Mouse (Mus musculus) heart, embryonic 14.5 days (tissue): ENCODE results near the gene Olfr1378. TPM values are rescaled to one million over a fixed set of nuclear protein-coding genes. Genes with fewer than 3 reads are reported as not detected.

Experiments
- ATAC-seq: fragments of 200-750 bp; cut with Nextera tagmentation; 2 replicates; pipeline ENCODE4 v1.8.0; 2017; ENCODE audit warnings: low read depth, moderate TSS enrichment; ENCODE audit not compliant: insufficient number of reproducible peaks, insufficient read depth, low FRiP score
- H3K27ac ChIP-seq, 2 experiments: fragments of 200-500 bp in 1 of 2; fragments of 300-500 bp in 1 of 2; sonication (generic) in 1 of 2; replicated peaks in 1 of 2; 2 replicates each; pipeline ENCODE4 v1.5.1; 2012 to 2014; ENCODE audit warnings: low read depth in 2 of 2, low read length in 2 of 2, control low read depth in 1 of 2, mild to moderate bottlenecking in 1 of 2, mixed read lengths in 1 of 2; ENCODE audit not compliant: control insufficient read depth in 1 of 2, insufficient read depth in 1 of 2
- H3K27me3 ChIP-seq: fragments of 300-500 bp; sonication (generic); 2 replicates; pipeline ENCODE4 v1.6.1; 2014; ENCODE audit warnings: mild to moderate bottlenecking, low read length, control low read depth; ENCODE audit not compliant: control insufficient read depth, insufficient read depth
- H3K36me3 ChIP-seq: fragments of 300-500 bp; sonication (generic); 2 replicates; pipeline ENCODE4 v1.6.1; 2014; ENCODE audit warnings: mild to moderate bottlenecking, control low read depth, low read length, mixed read lengths; ENCODE audit not compliant: control insufficient read depth, insufficient read depth
- H3K4me1 ChIP-seq, 2 experiments: fragments of 200-500 bp in 1 of 2; fragments of 300-500 bp in 1 of 2; sonication (generic) in 1 of 2; 2 replicates each; pipeline ENCODE4 v1.6.1; 2012 to 2014; ENCODE audit warnings: low read length in 2 of 2, control low read depth in 1 of 2, mixed read lengths in 1 of 2; ENCODE audit not compliant: control insufficient read depth in 2 of 2, insufficient read depth in 2 of 2
- H3K4me2 ChIP-seq: fragments of 300-500 bp; sonication (generic); 2 replicates; pipeline ENCODE4 v1.6.1; 2014; ENCODE audit warnings: mild to moderate bottlenecking, low read length
- H3K4me3 ChIP-seq, 2 experiments: fragments of 200-500 bp in 1 of 2; fragments of 300-500 bp in 1 of 2; sonication (generic) in 1 of 2; 2 replicates each; pipeline ENCODE4 v1.5.1; 2012 to 2014; ENCODE audit warnings: low read length in 2 of 2, mild to moderate bottlenecking in 2 of 2, control low read depth in 1 of 2, low read depth in 1 of 2, moderate library complexity in 1 of 2; ENCODE audit not compliant: control insufficient read depth in 1 of 2, insufficient read depth in 1 of 2
- H3K9ac ChIP-seq: fragments of 300-500 bp; sonication (generic); 2 replicates; pipeline ENCODE4 v1.6.1; 2014; ENCODE audit warnings: mild to moderate bottlenecking, low read length
- H3K9me3 ChIP-seq: fragments of 300-500 bp; sonication (generic); 2 replicates; pipeline ENCODE4 v1.6.1; 2016; ENCODE audit warnings: low read length, control low read depth; ENCODE audit not compliant: control insufficient read depth
- WGBS: fragments of 180-500 bp; shearing (Covaris S2); extraction: QIAGEN DNeasy Blood & Tissue Kit; methylation state at CpG from one replicate; pipeline ENCODE4 v1.1.7; 2014; 5-methylcytosine and 5-hydroxymethylcytosine counted together
- polyA plus RNA-seq: library from polyadenylated mRNA; unstranded; fragments of >200 nt; fragmentation: Nextera tagmentation; extraction: Ambion mirVana; gene quantifications from 2 replicates; pipeline ENCODE4 v1.2.1, GENCODE M21; 2014

Gene Olfr1378
- polyA plus RNA-seq, 1 experiment from 2014 or later, result not detected

DNA sequence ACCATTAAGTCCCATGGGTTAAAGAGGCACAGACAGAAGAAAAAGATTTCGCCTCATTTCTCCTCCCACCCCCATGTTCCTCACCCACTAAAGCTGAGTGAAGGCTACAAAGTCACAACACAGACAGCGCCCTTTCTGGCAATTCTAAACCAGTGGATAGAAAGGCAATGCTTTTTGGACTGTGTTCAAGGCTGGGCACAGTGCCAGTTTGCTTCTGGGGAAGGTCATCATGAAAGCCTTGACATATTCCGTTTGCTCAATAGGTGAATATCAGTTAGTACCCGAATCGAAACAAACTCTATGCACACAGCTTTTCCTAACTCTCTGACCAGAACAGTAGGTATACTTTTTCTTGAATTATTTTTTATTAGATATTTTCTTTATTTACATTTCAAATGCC lies 45.5 kb downstream of the Olfr1378 start:
- Histone ChIP-seq H3K4me2 (no peak overlapping the region), H3K36me3 (no peaks in the 10 kb centered on the region), H3K9ac (no peak overlapping the region), H3K4me3 (no peak overlapping the region), H3K9me3 (peaks cover 3% of the 10 kb centered on the region; the same call in 1 of the 2 replicates), H3K27ac (no peak overlapping the region), H3K4me1 (no peaks in the 10 kb centered on the region), H3K27me3 (no peaks in the 10 kb centered on the region)
- ATAC-seq, result no peak
- WGBS, result 31% methylated on average over 5 of the region's 5 CpGs

DNA sequence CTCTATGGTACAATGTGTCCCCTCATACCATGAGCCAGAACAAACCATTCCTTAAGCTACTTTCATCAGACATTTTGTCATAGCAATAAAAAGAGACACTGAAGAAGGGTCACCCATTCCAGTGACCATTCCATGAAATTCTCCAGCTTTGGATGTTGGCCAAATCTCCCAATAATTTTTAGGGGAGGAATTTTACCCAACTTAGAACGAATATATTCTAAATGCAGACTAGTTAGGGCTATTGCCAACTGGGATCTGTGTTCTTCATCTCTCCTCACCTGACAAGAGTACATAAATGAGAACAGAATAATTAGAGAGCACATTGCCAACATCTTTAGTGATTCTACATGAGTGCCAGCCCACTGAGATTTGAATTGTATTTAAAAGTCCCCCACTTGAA lies 47.6 kb downstream of the Olfr1378 start, which contains the start of gene Olfr54:
Gene Olfr54 (plus strand): TSS at position 301 of the 400 bp plus-strand sequence.
- no peak within 1 kb of the TSS for H3K4me3 ChIP-seq
- H3K9ac ChIP-seq, result no peak within 1 kb of the TSS
- no peaks in the 10 kb centered on the region for H3K27me3 ChIP-seq
- WGBS, result 43% methylated on average over 1 of the region's 1 CpGs
- H3K4me1 ChIP-seq, result no peaks in the 10 kb centered on the region
- no peak for ATAC-seq
- no peaks in the 10 kb centered on the region for H3K36me3 ChIP-seq
- H3K4me2 ChIP-seq, result no peak within 1 kb of the TSS
- peaks cover 3% of the 10 kb centered on the region; the same call in 1 of the 2 replicates for H3K9me3 ChIP-seq
- H3K27ac ChIP-seq, result no peak within 1 kb of the TSS

DNA sequence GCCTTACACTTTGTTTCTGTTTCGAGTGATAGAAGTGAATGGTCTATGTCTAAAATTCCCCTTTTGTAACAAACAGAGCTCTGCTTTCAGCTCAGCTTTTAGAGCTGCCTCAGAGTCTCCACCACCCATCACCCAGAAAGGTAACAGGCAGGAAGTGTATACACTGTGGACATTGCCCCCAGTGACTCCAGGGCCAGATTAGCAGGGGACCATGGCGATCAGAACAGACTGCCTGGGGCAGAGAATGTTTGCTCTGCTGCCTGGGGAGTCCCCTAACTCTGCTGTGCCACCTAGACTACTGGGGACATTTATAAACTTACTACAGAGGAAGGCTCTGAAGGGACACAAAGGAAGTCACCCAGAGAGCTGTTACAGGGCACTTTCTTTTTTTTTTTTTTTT lies 50.0 kb downstream of the Olfr1378 start:
- 43% methylated on average over 2 of the region's 2 CpGs for WGBS
- no peak overlapping the region for H3K27ac ChIP-seq

More for the DNA sequence above, 50.0 kb downstream of the Olfr1378 start:
- no peak overlapping the region for H3K4me2 ChIP-seq
- H3K36me3 ChIP-seq, result no peaks in the 10 kb centered on the region
- H3K9ac ChIP-seq, result no peak overlapping the region
- H3K4me1 ChIP-seq, result no peaks in the 10 kb centered on the region
- no peak overlapping the region for H3K4me3 ChIP-seq
- H3K27me3 ChIP-seq, result no peaks in the 10 kb centered on the region
- ATAC-seq, result no peak
- peaks cover under 1% of the 10 kb centered on the region; the same call in 1 of the 2 replicates for H3K9me3 ChIP-seq

Other genes starting within 250 kb of the Olfr1378 start
- 14.1 and 17.5 TPM in 2 replicates for gene Zfp354c, start 138.8 kb upstream of the Olfr1378 start, polyA plus RNA-seq
- 0.35 and 0.55 TPM in 2 replicates for gene Zfp879, start 125.0 kb upstream of the Olfr1378 start, polyA plus RNA-seq
- 0.08 and 0.15 TPM in 2 replicates for gene Grm6, start 115.8 kb upstream of the Olfr1378 start, polyA plus RNA-seq
- gene Zfp454, start 78.9 kb upstream of the Olfr1378 start, polyA plus RNA-seq, result 2.7 and 3.1 TPM in 2 replicates
- 7.0 and 7.8 TPM in 2 replicates for gene Zfp2, start 50.4 kb upstream of the Olfr1378 start, polyA plus RNA-seq
- gene Zfp354b, start 34.9 kb upstream of the Olfr1378 start, polyA plus RNA-seq, result 0.77 TPM in 2 replicates
- not detected in 2 replicates for gene 4933414I15Rik, start 22.8 kb upstream of the Olfr1378 start, polyA plus RNA-seq
- not detected in 2 replicates for gene Prop1, start 12.8 kb upstream of the Olfr1378 start, polyA plus RNA-seq
- not detected in 2 replicates for gene Olfr1377, start 15.4 kb downstream of the Olfr1378 start, polyA plus RNA-seq
- gene Olfr51, start 37.1 kb downstream of the Olfr1378 start, polyA plus RNA-seq, result not detected in 2 replicates
- gene Olfr54, start 47.7 kb downstream of the Olfr1378 start, polyA plus RNA-seq, result not detected in 2 replicates
- not detected in 2 replicates for gene Olfr1375, start 81.6 kb downstream of the Olfr1378 start, polyA plus RNA-seq
- 4.9 and 5.0 TPM in 2 replicates for gene Zfp354a, start 92.7 kb downstream of the Olfr1378 start, polyA plus RNA-seq